Mouse (Mus musculus) adrenal gland, adult 8-10 months (tissue): ENCODE measurements at regions not wholly inside any gene's neighbourhood (a gene's known extent, or its start where the extent isn't known, plus 50 kb on each side); places are given as distances from the start of the nearest gene placed in this dataset.
"Not testable (repeated sequence)": the region's sequence is repeated elsewhere in the genome, so short reads cannot be mapped to it uniquely, and the experiment has no call there.

ENCODE experiments used
- DNase-seq: peaks from one replicate; pipeline ENCODE4 v3.0.0; 2022

- not testable (repeated sequence) for DNase-seq
Observed at GRCm38 (mm10) chr9:94107701-94108100, 430.2 kb downstream of the 1190002N15Rik start.

DNA sequence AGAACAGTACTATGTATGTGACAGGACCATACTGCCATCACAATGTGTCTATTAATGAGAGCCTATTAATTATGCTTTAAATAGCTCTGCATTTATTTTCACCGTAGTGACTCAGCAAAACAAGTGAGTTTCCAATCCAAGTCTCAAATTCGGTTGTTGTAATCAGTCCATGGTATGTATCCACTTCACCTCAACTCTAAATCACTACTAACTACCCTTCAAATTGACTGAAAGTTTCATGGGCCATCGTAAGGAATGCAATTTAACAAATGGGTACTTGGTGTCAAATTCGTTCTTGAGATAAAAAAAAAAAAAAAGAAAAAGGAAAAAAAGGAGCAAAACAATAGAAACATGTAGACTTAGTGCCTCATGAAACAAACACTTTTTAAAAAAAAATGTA, 433.2 kb downstream of the 1190002N15Rik start:
- DNase-seq: no peak

DNA sequence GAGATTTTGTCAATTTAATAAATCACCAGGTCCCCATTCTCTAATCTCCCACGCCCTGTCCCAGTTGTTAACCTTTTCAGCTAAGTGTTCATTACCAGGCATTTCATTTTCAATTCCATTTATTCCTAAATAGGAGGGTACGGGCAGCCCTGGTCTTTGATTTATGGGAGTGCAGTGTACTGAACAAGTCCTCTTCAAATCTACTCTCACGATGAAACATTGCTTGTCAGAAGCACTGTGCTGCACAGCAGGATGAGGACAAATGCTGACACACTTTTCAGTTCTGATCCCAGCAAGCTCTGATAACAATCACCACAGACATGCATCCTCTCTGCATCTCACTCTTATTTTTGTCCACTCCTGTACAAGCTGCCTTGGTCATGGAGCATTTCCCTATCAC, 435.9 kb downstream of the 1190002N15Rik start:
- no peak for DNase-seq

- DNase-seq: no peak
Observed at GRCm38 (mm10) chr9:94094800-94095199, 443.1 kb downstream of the 1190002N15Rik start.

DNA sequence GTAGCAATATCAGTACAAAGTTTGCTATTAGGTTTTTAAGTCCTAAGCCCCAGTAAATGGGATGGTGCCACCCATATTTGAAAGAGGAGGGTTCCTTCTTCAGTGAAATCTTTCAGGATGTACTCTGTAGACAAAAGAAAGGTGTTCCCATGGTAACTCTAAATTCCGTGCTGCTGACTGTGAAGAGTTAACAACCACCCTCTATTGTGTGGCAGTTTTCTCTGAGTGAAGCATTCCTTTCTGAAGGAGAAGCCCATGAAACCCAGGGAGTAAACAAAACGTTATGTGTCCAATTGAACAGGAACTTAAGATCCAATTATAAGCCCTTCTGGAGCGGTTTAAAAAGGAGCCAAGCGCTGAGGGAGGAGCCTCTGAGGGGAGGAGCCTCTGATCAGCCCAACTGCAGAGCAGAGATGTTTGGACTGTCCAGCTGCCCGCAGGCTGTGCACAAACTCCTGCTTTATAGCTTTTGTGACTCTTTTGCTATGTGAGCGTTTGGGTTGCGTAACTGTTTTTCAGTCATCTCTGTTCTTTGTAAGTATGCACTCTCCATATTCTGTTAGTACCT, 446.1 kb downstream of the 1190002N15Rik start:
- no peak for DNase-seq

DNA sequence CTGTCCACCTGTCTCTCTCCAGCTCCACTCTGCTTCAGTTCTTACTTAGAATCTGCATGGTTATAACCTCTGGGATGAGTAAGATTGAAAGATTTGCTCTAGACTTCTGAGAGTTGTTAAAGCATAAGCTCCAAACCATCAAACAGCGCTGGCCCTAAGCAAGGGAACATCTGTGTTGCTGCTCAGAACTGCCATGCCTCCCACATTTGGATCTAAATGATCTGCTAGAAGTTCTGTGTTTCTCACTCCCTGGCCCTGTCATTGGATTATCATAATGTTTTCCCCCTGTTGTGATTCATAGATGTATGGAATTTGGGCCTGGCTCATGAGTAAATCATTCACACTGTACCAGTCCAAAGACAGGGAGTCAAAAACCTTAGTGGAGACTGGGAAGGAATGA, 448.1 kb downstream of the 1190002N15Rik start:
- no peak for DNase-seq

GRCm38 (mm10) chr9:94083629-94084411, 454.1 kb downstream of the 1190002N15Rik start:
- DNase-seq: no peak

DNA sequence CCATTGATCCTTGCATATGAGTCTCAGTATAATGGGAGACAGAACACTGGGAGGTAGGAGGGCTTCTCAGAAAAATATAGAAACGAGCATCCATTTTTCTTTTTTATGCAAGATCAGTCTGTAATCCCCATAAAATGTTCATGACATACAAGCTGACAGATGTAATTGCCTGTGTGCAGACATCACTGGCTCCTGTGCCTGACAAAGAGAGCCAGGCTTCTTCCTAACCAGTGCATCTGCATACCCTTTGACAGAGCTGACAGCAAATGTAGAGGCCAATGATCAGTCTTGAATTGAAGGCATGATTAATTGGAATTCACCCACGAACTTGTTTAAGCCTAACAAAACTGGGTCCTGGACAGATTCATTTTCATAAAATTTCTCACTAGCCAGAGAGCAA, 463.0 kb downstream of the 1190002N15Rik start:
- no peak for DNase-seq

- no peak for DNase-seq
Observed at GRCm38 (mm10) chr9:94067121-94067520, 470.8 kb downstream of the 1190002N15Rik start.

DNA sequence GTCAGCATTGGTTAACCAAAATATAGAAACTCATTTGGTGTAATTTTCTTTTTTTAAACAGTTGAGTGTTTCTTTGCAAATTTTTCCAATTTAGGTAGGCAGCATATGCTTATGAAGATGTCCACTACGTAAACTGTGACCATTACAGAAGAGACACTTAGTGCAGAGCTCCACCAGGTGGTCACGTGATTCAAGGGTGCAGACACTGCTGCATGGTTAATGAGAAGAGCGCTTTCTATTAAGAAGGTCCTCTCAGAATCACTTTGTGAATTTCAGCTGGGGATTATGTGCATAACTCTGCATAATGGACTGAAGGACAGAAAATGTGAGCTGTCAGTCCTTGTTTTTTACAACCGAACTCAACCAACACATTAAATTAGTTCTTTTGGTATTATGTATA, 484.7 kb downstream of the 1190002N15Rik start:
- DNase-seq: no peak

DNA sequence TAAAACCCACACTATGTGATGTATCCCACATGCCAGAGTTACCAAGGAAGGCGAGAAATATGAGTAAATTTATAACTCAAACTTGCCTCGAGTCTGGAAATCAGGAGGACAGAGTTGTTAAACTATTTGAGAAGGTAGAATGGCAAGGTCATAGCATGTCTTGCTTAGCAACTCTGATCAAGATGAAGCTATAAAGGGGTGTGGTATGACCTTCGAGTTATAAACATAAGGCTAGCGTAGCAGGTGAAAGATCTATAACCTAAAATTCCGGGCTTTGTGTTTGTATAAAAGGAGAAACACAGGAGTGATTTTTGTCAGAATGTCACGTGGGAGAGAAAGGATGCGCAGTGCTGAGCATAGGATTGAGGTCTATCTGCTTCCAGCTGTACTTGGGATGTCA, 490.0 kb downstream of the 1190002N15Rik start:
- DNase-seq: no peak

DNA sequence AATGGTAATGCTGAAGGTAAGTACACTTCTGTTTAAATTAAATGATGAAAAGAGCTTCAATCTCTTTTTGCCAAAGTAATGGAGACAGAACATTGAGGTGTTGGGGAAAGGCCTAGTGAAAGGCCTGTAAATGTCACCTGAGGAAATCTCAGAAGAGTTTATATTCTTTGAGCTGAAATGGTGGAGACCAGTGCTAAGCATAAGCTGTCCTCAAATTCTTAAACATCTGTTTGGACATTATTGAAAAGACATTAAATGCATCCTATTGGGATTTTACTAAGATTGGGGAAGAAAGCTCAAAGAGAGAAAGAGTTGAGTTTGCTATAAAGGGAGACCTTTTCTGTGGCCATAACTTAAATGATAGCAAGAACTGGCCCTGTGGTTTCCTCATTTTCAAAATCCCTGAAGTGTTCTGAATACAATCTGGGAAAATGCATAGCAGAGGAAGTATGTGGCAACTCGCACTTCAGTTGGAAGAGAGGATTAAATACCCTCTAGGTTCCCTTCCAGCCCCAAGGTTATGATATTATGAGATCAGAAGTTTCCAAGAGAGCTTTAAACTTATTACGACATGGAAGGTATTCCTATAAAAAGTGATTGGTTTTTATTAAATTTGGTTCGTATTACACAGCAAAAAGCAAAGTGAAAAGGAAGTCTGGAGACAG, 492.3 kb downstream of the 1190002N15Rik start:
- DNase-seq: no peak

- no peak for DNase-seq
Observed at GRCm38 (mm10) chr9:94023761-94024160, 514.1 kb downstream of the 1190002N15Rik start.

DNA sequence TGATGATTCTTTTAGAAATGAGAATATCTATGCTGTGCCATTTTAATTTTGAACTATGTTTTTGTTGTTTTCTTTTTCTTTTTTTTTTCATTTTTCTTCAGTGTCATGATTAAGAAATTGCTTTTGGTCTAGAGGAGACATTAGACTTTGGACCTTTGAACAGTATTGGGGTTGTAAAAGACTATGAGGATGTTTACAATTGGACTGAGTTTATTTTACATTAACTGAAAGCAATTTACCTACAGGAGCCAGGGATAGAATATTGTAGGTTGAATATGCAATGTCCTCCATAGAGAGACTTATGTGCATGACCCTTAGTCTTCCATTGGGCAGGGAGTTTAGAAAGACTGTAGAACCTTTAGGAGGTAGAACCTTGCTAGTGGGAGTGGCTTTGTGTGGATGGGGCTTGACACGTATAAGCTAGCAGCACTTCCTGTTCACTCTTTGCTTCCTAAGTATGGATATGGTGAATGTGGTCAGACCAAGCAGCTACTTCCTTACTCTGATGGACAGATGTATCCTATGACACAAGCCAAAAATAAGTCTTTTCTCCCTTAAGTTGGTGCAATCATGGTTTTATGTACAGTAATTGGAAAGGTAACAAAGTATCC, 516.5 kb downstream of the 1190002N15Rik start:
- no peak for DNase-seq

- DNase-seq: no peak
Observed at GRCm38 (mm10) chr9:94016747-94017487, 521.0 kb downstream of the 1190002N15Rik start.

GRCm38 (mm10) chr9:93992216-93992615, 545.7 kb downstream of the 1190002N15Rik start:
- DNase-seq: no peak

DNA sequence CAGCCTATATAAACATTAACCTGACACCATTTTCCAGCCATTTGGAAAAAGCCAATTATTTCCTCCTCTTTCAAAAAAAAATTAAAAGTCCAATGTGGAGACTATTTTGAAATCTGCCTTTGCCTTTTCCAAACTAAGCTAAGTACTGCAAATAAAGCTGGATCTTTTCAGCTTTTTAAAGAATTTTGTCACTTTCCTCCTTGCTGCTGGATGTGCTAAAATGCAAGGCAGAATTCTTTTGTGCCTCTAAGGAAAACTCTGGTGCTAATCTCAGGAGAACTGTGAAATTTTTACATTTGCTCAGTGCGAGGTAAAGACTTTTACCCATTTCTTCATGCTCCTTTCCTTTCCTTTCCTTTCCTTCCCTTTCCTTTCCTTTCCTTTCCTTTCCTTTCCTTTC, 546.7 kb downstream of the 1190002N15Rik start:
- DNase-seq: no peak

- no peak for DNase-seq
Observed at GRCm38 (mm10) chr9:93981136-93981535, 556.7 kb downstream of the 1190002N15Rik start.

DNA sequence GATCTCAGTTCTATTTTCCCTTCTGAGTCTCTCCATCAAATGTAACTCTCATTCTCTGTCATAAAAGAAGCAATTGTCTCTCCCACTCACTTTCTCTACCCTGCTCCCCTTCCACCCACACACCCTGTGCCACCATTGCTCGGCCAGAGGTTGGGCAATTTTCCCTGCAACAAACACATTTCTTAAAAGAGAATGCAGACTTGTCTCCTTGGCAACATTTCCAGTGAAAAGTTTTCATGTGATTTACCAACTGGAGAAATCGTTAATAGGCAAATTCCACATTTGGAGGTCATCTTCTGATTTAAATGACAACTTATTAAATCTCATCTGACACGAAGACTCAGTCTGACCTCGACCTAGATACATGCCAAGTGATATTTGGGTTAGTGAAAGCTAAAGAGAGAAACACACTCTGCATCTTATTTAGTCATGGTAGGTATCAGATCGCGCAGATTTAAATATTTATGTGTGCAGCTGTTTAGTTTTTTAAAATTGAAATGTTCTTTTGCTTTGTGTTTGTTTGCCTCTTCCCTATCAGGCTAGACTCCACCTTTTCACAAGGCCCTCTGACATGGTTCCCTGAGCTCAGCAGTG, 568.1 kb downstream of the 1190002N15Rik start:
- peak; percentile 4 for DNase-seq

DNA sequence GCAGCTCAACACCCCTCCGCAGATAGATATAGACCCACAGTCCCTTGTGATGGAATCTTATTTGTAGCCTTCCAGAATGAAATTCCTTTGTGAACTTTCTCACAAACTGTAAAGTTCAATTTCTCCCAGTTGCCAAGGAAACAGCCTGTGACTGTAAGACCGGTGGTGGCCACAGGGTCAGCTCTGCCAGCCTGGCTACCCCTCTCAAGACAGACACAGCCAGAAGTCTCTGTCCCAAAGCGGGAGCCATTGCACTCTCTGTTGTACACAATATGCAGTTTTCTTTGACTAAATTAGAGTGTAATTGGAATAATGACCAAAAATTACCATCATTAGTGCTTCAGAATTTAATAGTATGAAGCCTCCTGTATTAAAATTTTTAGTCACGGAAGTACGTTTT, 568.8 kb downstream of the 1190002N15Rik start:
- DNase-seq: no peak

DNA sequence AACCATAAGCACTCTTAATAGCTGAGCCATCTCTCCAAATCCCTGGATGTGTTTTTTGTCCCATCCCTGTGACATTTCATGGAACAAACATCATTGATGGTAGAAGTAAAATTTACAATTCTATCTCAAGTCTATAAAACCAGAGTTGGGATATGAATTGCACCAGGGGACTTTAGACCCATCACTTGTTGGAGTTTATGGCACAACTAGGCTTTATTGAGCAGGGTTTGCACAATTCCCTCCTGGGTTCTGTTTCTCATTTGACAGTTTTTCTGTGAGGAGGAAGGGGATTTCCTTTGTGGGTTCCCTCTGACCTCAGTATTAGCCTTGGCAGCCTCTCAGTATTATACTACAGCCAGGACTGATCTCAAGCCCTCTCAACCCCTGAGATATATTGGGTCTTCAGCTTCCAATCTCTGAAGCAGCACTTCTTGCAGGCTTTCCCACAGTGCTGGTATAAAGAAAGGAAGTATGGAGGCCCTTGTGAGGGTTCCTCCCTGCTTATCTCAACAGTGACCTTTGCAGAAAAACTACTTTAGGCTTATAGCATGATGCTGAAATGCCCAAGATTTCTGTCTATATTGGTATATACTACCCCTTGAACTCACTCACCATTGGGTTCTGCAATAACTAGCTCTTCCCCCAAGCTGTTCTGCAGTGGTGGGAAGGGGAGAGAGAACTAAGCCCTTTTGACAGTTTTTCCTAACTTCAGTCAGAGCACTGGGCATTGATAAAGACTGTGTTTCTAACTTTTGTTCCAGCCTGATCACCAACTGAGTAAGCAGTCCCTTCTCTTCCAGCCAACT, 582.4 kb downstream of the 1190002N15Rik start:
- no peak for DNase-seq
